Mouse (Mus musculus) CD4-positive, CD25-positive, alpha-beta regulatory T cell, adult 4 months (primary cell): ENCODE data around the gene Mogat2. TPM values are rescaled to one million over a fixed set of nuclear protein-coding genes. Genes with fewer than 3 reads are reported as not detected.
A peak's percentile ranks its signal among the peaks of the same experiment; 100 is the strongest.

Experiments used
- ATAC-seq: one replicate; pipeline ENCODE4 v1.8.0; 2017
- polyA plus RNA-seq, 2 experiments: library from polyadenylated mRNA; unstranded; fragments of 100-300 nt; shearing (Covaris generic); gene quantifications; one replicate each; pipeline ENCODE4 v1.2.1; 2017

Gene Mogat2
- not detected for polyA plus RNA-seq

- ATAC-seq: no peak
These were observed at the start of gene Mogat2 for GRCm38 (mm10) chr7:99238417-99238816. Gene Mogat2, minus strand, starts transcription at chr7:99238619.

GRCm38 (mm10) chr7:99287287-99287686 lies 48.9 kb upstream of the Mogat2 start:
- ATAC-seq: no peak

GRCm38 (mm10) chr7:99279586-99279985 lies 41.2 kb upstream of the Mogat2 start:
- ATAC-seq: no peak

GRCm38 (mm10) chr7:99278309-99278708 lies 39.9 kb upstream of the Mogat2 start:
- no peak for ATAC-seq

GRCm38 (mm10) chr7:99276679-99277078 lies 38.3 kb upstream of the Mogat2 start:
- ATAC-seq: no peak

GRCm38 (mm10) chr7:99275131-99275530 lies 36.7 kb upstream of the Mogat2 start:
- ATAC-seq: no peak

GRCm38 (mm10) chr7:99271630-99272029 lies 33.2 kb upstream of the Mogat2 start:
- no peak for ATAC-seq

GRCm38 (mm10) chr7:99268951-99269945 lies 30.8 kb upstream of the Mogat2 start:
- no peak for ATAC-seq

- ATAC-seq: peak; percentile 35
These were observed 30.1 kb upstream of the Mogat2 start for GRCm38 (mm10) chr7:99268506-99268900.

- ATAC-seq: peak; percentile 51
These were observed 29.6 kb upstream of the Mogat2 start for GRCm38 (mm10) chr7:99267897-99268505.

GRCm38 (mm10) chr7:99267251-99267896 lies 29.0 kb upstream of the Mogat2 start, which contains the start of gene Map6:
Gene Map6, plus strand, starts transcription at chr7:99267447.
- peak; percentile 86 for ATAC-seq

- no peak for ATAC-seq
These were observed 26.2 kb upstream of the Mogat2 start for GRCm38 (mm10) chr7:99264597-99264996.

GRCm38 (mm10) chr7:99263509-99263908 lies 25.1 kb upstream of the Mogat2 start:
- no peak for ATAC-seq

GRCm38 (mm10) chr7:99261900-99262299 lies 23.5 kb upstream of the Mogat2 start:
- ATAC-seq: no peak

GRCm38 (mm10) chr7:99255006-99255405 lies 16.6 kb upstream of the Mogat2 start:
- ATAC-seq: no peak

- no peak for ATAC-seq
These were observed 12.0 kb upstream of the Mogat2 start for GRCm38 (mm10) chr7:99250386-99250785.

GRCm38 (mm10) chr7:99249582-99249911 lies 11.1 kb upstream of the Mogat2 start:
- peak; percentile 80 for ATAC-seq

GRCm38 (mm10) chr7:99248906-99249581 lies 10.6 kb upstream of the Mogat2 start:
- peak; percentile 88 for ATAC-seq

- ATAC-seq: no peak
These were observed 9.8 kb upstream of the Mogat2 start for GRCm38 (mm10) chr7:99248157-99248742.

- ATAC-seq: no peak
These were observed 3.7 kb upstream of the Mogat2 start for GRCm38 (mm10) chr7:99242097-99242496.

- no peak for ATAC-seq
These were observed 1.3 kb downstream of the Mogat2 start for GRCm38 (mm10) chr7:99236888-99237660.
